Mouse (Mus musculus) heart, adult 8-10 months (tissue): ENCODE measurements around the gene Runx2. TPM values are rescaled to one million over a fixed set of nuclear protein-coding genes. Genes with fewer than 3 reads are reported as not detected.

Experiments used
- DNase-seq: peaks from one replicate; pipeline ENCODE4 v3.0.0; 2022; ENCODE audit warnings: low spot score
- total RNA-seq, 4 experiments: library from RNA; stranded (reverse); gene quantifications; 2 replicates each; pipeline ENCODE4 v1.2.4; 2022

The Runx2 gene
- total RNA-seq, 4 experiments from 2014 or later: 0.12 to 1.2 (median 0.51) TPM

GRCm38 (mm10) chr17:44623271-44623670 lies 191.3 kb downstream of the Runx2 start:
- DNase-seq: no peak

GRCm38 (mm10) chr17:44620456-44620855 lies 194.1 kb downstream of the Runx2 start:
- DNase-seq: no peak

- no peak for DNase-seq
Measured at GRCm38 (mm10) chr17:44618691-44619090, 195.9 kb downstream of the Runx2 start.

GRCm38 (mm10) chr17:44618175-44618574 lies 196.4 kb downstream of the Runx2 start:
- DNase-seq: peak; percentile 36

GRCm38 (mm10) chr17:44617741-44618140 lies 196.9 kb downstream of the Runx2 start:
- no peak for DNase-seq

GRCm38 (mm10) chr17:44613716-44614715 lies 200.6 kb downstream of the Runx2 start:
- no peak for DNase-seq

- no peak for DNase-seq
Measured at GRCm38 (mm10) chr17:44612641-44613040, 202.0 kb downstream of the Runx2 start.

GRCm38 (mm10) chr17:44612002-44612401 lies 202.6 kb downstream of the Runx2 start:
- DNase-seq: no peak

GRCm38 (mm10) chr17:44611543-44611942 lies 203.1 kb downstream of the Runx2 start:
- no peak for DNase-seq

- DNase-seq: no peak
Measured at GRCm38 (mm10) chr17:44610828-44611227, 203.8 kb downstream of the Runx2 start.

- no peak for DNase-seq
Measured at GRCm38 (mm10) chr17:44609897-44610641, 204.5 kb downstream of the Runx2 start.

GRCm38 (mm10) chr17:44609356-44609755 lies 205.2 kb downstream of the Runx2 start:
- DNase-seq: no peak

GRCm38 (mm10) chr17:44608907-44609306 lies 205.7 kb downstream of the Runx2 start:
- DNase-seq: no peak

- no peak for DNase-seq
Measured at GRCm38 (mm10) chr17:44607383-44607782, 207.2 kb downstream of the Runx2 start.

- DNase-seq: no peak
Measured at GRCm38 (mm10) chr17:44606245-44606644, 208.4 kb downstream of the Runx2 start.

- DNase-seq: no peak
Measured at GRCm38 (mm10) chr17:44605749-44606148, 208.8 kb downstream of the Runx2 start.

- no peak for DNase-seq
Measured at GRCm38 (mm10) chr17:44603170-44603569, 211.4 kb downstream of the Runx2 start.

GRCm38 (mm10) chr17:44601317-44602021 lies 213.1 kb downstream of the Runx2 start:
- DNase-seq: no peak

GRCm38 (mm10) chr17:44599856-44600255 lies 214.7 kb downstream of the Runx2 start:
- DNase-seq: no peak

- no peak for DNase-seq
Measured at GRCm38 (mm10) chr17:44599132-44599531, 215.5 kb downstream of the Runx2 start.

GRCm38 (mm10) chr17:44597918-44598504 lies 216.6 kb downstream of the Runx2 start:
- DNase-seq: peak; percentile 56

- no peak for DNase-seq
Measured at GRCm38 (mm10) chr17:44592737-44593090, 221.9 kb downstream of the Runx2 start.
